Mouse (Mus musculus) liver, embryonic 14.5 days (tissue): ENCODE measurements around the gene Cs. TPM values are rescaled to one million over a fixed set of nuclear protein-coding genes. Genes with fewer than 3 reads are reported as not detected.

ENCODE experiments used
- ATAC-seq: fragments of 200-750 bp; cut with Nextera tagmentation; 2 replicates; pipeline ENCODE4 v1.8.0; 2017; ENCODE audit warnings: moderate number of reproducible peaks, mild to moderate bottlenecking, moderate library complexity; ENCODE audit not compliant: insufficient read depth
- DNase-seq, 3 experiments: peaks; one replicate each; pipeline ENCODE4 v3.0.0-alpha.2; 2012 to 2013; ENCODE audit warnings: low read depth in 3 of 3, low spot score in 3 of 3
- H3K27ac ChIP-seq: fragments of 300-500 bp; sonication (generic); 2 replicates; pipeline ENCODE4 v1.5.1; 2014; ENCODE audit warnings: moderate library complexity, mild to moderate bottlenecking, control low read depth, inconsistent platforms
- H3K27me3 ChIP-seq: fragments of 300-500 bp; sonication (generic); 2 replicates; pipeline ENCODE4 v1.6.1; 2014; ENCODE audit warnings: mild to moderate bottlenecking, low read length, moderate library complexity; ENCODE audit not compliant: control insufficient read depth, insufficient read depth
- H3K36me3 ChIP-seq: fragments of 300-500 bp; sonication (generic); replicated peaks from 2 replicates; pipeline ENCODE4 v1.6.1; 2014; ENCODE audit warnings: low read depth; ENCODE audit not compliant: control insufficient read depth, insufficient read depth
- H3K4me1 ChIP-seq, 2 experiments: fragments of 200-500 bp in 1 of 2; fragments of 300-500 bp in 1 of 2; sonication (generic) in 1 of 2; replicated peaks; 2 replicates each; pipeline ENCODE4 v1.6.1; 2012 to 2014; ENCODE audit warnings: antibody characterized with exemption in 1 of 2, inconsistent platforms in 1 of 2, low read length in 1 of 2; ENCODE audit not compliant: control insufficient read depth in 2 of 2, insufficient read depth in 2 of 2
- H3K4me2 ChIP-seq: fragments of 300-500 bp; sonication (generic); 2 replicates; pipeline ENCODE4 v1.6.1; 2014; ENCODE audit warnings: low read depth, mild to moderate bottlenecking, control low read depth, moderate library complexity
- H3K4me3 ChIP-seq, 2 experiments: fragments of 200-500 bp in 1 of 2; fragments of 300-500 bp in 1 of 2; sonication (generic) in 1 of 2; 2 replicates each; pipeline ENCODE4 v1.5.1; 2012 to 2014; ENCODE audit warnings: low read depth in 2 of 2, low read length in 2 of 2, mild to moderate bottlenecking in 2 of 2, control low read depth in 1 of 2, inconsistent platforms in 1 of 2, moderate library complexity in 1 of 2; ENCODE audit not compliant: insufficient read depth in 1 of 2
- H3K9ac ChIP-seq: fragments of 300-500 bp; sonication (generic); replicated peaks from 2 replicates; pipeline ENCODE4 v1.6.1; 2014; ENCODE audit warnings: mild to moderate bottlenecking, control low read depth, moderate library complexity
- H3K9me3 ChIP-seq: fragments of 300-500 bp; sonication (generic); 2 replicates; pipeline ENCODE4 v1.6.1; 2016; ENCODE audit warnings: low read length, mixed read lengths; ENCODE audit not compliant: control insufficient read depth
- CTCF ChIP-seq: IDR thresholded peaks from 2 replicates; pipeline ENCODE4 v1.5.1; 2016; ENCODE audit warnings: antibody characterized with exemption, low read depth, control low read depth
- EP300 ChIP-seq: IDR thresholded peaks from 2 replicates; pipeline ENCODE4 v1.6.1; 2016; ENCODE audit warnings: antibody characterized with exemption, low read depth
- WGBS: fragments of 180-500 bp; shearing (Covaris S2); extraction: QIAGEN DNeasy Blood & Tissue Kit; methylation state at CpG from one replicate; pipeline ENCODE4 v1.1.7; 2014; ENCODE audit not compliant: insufficient replicate concordance; 5-methylcytosine and 5-hydroxymethylcytosine counted together
- microRNA-seq: library from miRNA; unstranded; fragments of <30 nt; microRNA quantifications from one replicate; pipeline ENCODE4, GENCODE M21; 2016
- polyA plus RNA-seq, 2 experiments: library from polyadenylated mRNA; depleted of rRNA in 1 of 2; stranded (reverse) in 1 of 2; unstranded in 1 of 2; fragments of >200 nt; fragmentation: Nextera tagmentation in 1 of 2; extraction: Ambion mirVana in 1 of 2; gene quantifications; 2 replicates each; pipeline versions ENCODE4 v1.2.1 to v1.2.3; 2012 to 2014

Cs gene
- polyA plus RNA-seq, 2 experiments, result 80.5 to 117 TPM

- Histone ChIP-seq H3K4me1 (peaks cover 8 to 24% of the 10 kb centered on the region in 2 experiments), H3K27ac (peak overlapping the region; percentile 79), H3K9ac (peak overlapping the region; percentile 77), H3K4me3 (peak overlapping the region; percentile 79 to 93), H3K4me2 (peak overlapping the region; percentile 86), H3K9me3 (no peaks in the 10 kb centered on the region), H3K27me3 (no peaks in the 10 kb centered on the region), H3K36me3 (no peaks in the 10 kb centered on the region; the same call in 1 of the 2 replicates)
- 6% methylated on average over 36 of the region's 36 CpGs for WGBS
- DNase-seq (peak; percentile 97 to 98 (median 98)), ATAC-seq (peak; percentile 85)
- peak; percentile 87 for TF ChIP-seq CTCF
- no peak for TF ChIP-seq EP300
Measured at GRCm38 (mm10) chr10:128409692-128410559, 72.4 kb downstream of the Cs start.

- no peaks in the 10 kb centered on the region for H3K9me3 ChIP-seq
- H3K36me3 ChIP-seq, result no peaks in the 10 kb centered on the region; the same call in 1 of the 2 replicates
- no peak for DNase-seq
- H3K4me3 ChIP-seq, result peak overlapping the region; percentile 79 to 93
- H3K4me1 ChIP-seq, result peaks cover 8 to 24% of the 10 kb centered on the region in 2 experiments
- H3K27ac ChIP-seq, result peak overlapping the region; percentile 79
- H3K9ac ChIP-seq, result peak overlapping the region; percentile 77
- no peaks in the 10 kb centered on the region for H3K27me3 ChIP-seq
- ATAC-seq, result no peak
- no peak for TF ChIP-seq CTCF
- TF ChIP-seq EP300, result no peak
- H3K4me2 ChIP-seq, result peak overlapping the region; percentile 86
- 32% methylated on average over 4 of the region's 4 CpGs for WGBS
Measured at GRCm38 (mm10) chr10:128410560-128410845, 73.0 kb downstream of the Cs start.

GRCm38 (mm10) chr10:128411211-128412054 is 73.9 kb downstream of the Cs start, which contains the start of the genes Nabp2 and Rnf41:
Gene Nabp2, minus strand, starts transcription at chr10:128411492.
Gene Rnf41, plus strand, starts transcription at chr10:128411657.
- no peak for TF ChIP-seq EP300
- no peak for TF ChIP-seq CTCF
- Histone ChIP-seq H3K36me3 (no peaks in the 10 kb centered on the region), H3K4me1 (peaks cover 8 to 24% of the 10 kb centered on the region in 2 experiments), H3K27me3 (no peaks in the 10 kb centered on the region), H3K9me3 (no peaks in the 10 kb centered on the region), H3K9ac (peak within 1 kb of the TSS; percentile 77), H3K4me2 (peak within 1 kb of the TSS; percentile 86), H3K4me3 (peak within 1 kb of the TSS; percentile 79 to 93), H3K27ac (peak within 1 kb of the TSS; percentile 79)
- DNase-seq, result peak; percentile 89 to 91 (median 90)
- ATAC-seq, result peak; percentile 76
- WGBS, result under 1% methylated on average over 50 of the region's 50 CpGs

GRCm38 (mm10) chr10:128412055-128412381 is 74.5 kb downstream of the Cs start:
- 4% methylated on average over 14 of the region's 14 CpGs for WGBS
- peaks cover 8 to 24% of the 10 kb centered on the region in 2 experiments for H3K4me1 ChIP-seq
- H3K9me3 ChIP-seq, result no peaks in the 10 kb centered on the region
- H3K27ac ChIP-seq, result peak overlapping the region; percentile 43
- no peak for TF ChIP-seq EP300
- no peak for TF ChIP-seq CTCF
- H3K9ac ChIP-seq, result peak overlapping the region; percentile 77
- H3K27me3 ChIP-seq, result no peaks in the 10 kb centered on the region
- peak overlapping the region; percentile 79 to 93 for H3K4me3 ChIP-seq
- peak overlapping the region; percentile 86 for H3K4me2 ChIP-seq
- no peaks in the 10 kb centered on the region for H3K36me3 ChIP-seq
- ATAC-seq (no peak), DNase-seq (no peak)

Small RNA genes lying within 50 kb of the gene (microRNA-seq; reads per million reads assigned to microRNA genes)
- gene Gm25361 (not detected), gene Gm26308 (not detected), gene Mir6914 (not detected), gene Mir6915 (not detected)

Other genes with a start within 250 kb of the Cs start
- gene Baz2a, start 246.2 kb upstream of the Cs start, polyA plus RNA-seq (2012; rRNA removed), result 9.5 TPM in 2 replicates
- gene Baz2a, start 246.2 kb upstream of the Cs start, polyA plus RNA-seq (2014; fragmentation: Nextera tagmentation; extraction: Ambion mirVana), result 9.1 and 10.3 TPM in 2 replicates
- gene Rbms2, start 157.4 kb upstream of the Cs start, polyA plus RNA-seq (2012; rRNA removed), result 8.0 and 9.5 TPM in 2 replicates
- gene Rbms2, start 157.4 kb upstream of the Cs start, polyA plus RNA-seq (2014; fragmentation: Nextera tagmentation; extraction: Ambion mirVana), result 4.5 and 6.1 TPM in 2 replicates
- 4.2 and 5.5 TPM in 2 replicates for gene Gls2, start 143.3 kb upstream of the Cs start, polyA plus RNA-seq (2012; rRNA removed)
- 3.7 and 4.4 TPM in 2 replicates for gene Gls2, start 143.3 kb upstream of the Cs start, polyA plus RNA-seq (2014; fragmentation: Nextera tagmentation; extraction: Ambion mirVana)
- 12.9 and 14.2 TPM in 2 replicates for gene Spryd4, start 125.9 kb upstream of the Cs start, polyA plus RNA-seq (2012; rRNA removed)
- 20.8 and 21.4 TPM in 2 replicates for gene Spryd4, start 125.9 kb upstream of the Cs start, polyA plus RNA-seq (2014; fragmentation: Nextera tagmentation; extraction: Ambion mirVana)
- gene Mip, start 111.9 kb upstream of the Cs start, polyA plus RNA-seq (2012; rRNA removed), result 0.02 TPM in 2 replicates
- not detected in 2 replicates for gene Mip, start 111.9 kb upstream of the Cs start, polyA plus RNA-seq (2014; fragmentation: Nextera tagmentation; extraction: Ambion mirVana)
- 8.1 and 12.9 TPM in 2 replicates for gene Timeless, start 105.7 kb upstream of the Cs start, polyA plus RNA-seq (2012; rRNA removed)
- gene Timeless, start 105.7 kb upstream of the Cs start, polyA plus RNA-seq (2014; fragmentation: Nextera tagmentation; extraction: Ambion mirVana), result 23.3 and 23.4 TPM in 2 replicates
- gene Apon, start 83.6 kb upstream of the Cs start, polyA plus RNA-seq (2012; rRNA removed), result 0.73 and 1.1 TPM in 2 replicates
- gene Apon, start 83.6 kb upstream of the Cs start, polyA plus RNA-seq (2014; fragmentation: Nextera tagmentation; extraction: Ambion mirVana), result 0.52 and 0.58 TPM in 2 replicates
- 54.1 and 61.3 TPM in 2 replicates for gene Apof, start 69.1 kb upstream of the Cs start, polyA plus RNA-seq (2012; rRNA removed)
- gene Apof, start 69.1 kb upstream of the Cs start, polyA plus RNA-seq (2014; fragmentation: Nextera tagmentation; extraction: Ambion mirVana), result 73.7 and 74.1 TPM in 2 replicates
- 5.9 and 6.4 TPM in 2 replicates for gene Stat2, start 67.2 kb upstream of the Cs start, polyA plus RNA-seq (2012; rRNA removed)
- 4.2 and 5.4 TPM in 2 replicates for gene Stat2, start 67.2 kb upstream of the Cs start, polyA plus RNA-seq (2014; fragmentation: Nextera tagmentation; extraction: Ambion mirVana)
- gene Il23a, start 39.0 kb upstream of the Cs start, polyA plus RNA-seq (2012; rRNA removed), result 0.06 and 0.08 TPM in 2 replicates
- not detected in 2 replicates for gene Il23a, start 39.0 kb upstream of the Cs start, polyA plus RNA-seq (2014; fragmentation: Nextera tagmentation; extraction: Ambion mirVana)
- gene Pan2, start 34.4 kb upstream of the Cs start, polyA plus RNA-seq (2012; rRNA removed), result 11.5 and 13.3 TPM in 2 replicates
- 10.1 and 11.5 TPM in 2 replicates for gene Pan2, start 34.4 kb upstream of the Cs start, polyA plus RNA-seq (2014; fragmentation: Nextera tagmentation; extraction: Ambion mirVana)
- gene Cnpy2, start 15.3 kb upstream of the Cs start, polyA plus RNA-seq (2012; rRNA removed), result 23.8 and 38.8 TPM in 2 replicates
- 92.7 and 98.3 TPM in 2 replicates for gene Cnpy2, start 15.3 kb upstream of the Cs start, polyA plus RNA-seq (2014; fragmentation: Nextera tagmentation; extraction: Ambion mirVana)
- 6.5 and 7.7 TPM in 2 replicates for gene Coq10a, start 31.3 kb downstream of the Cs start, polyA plus RNA-seq (2012; rRNA removed)
- 4.7 and 5.0 TPM in 2 replicates for gene Coq10a, start 31.3 kb downstream of the Cs start, polyA plus RNA-seq (2014; fragmentation: Nextera tagmentation; extraction: Ambion mirVana)
- 7.4 and 7.7 TPM in 2 replicates for gene Ankrd52, start 39.4 kb downstream of the Cs start, polyA plus RNA-seq (2012; rRNA removed)
- 4.3 and 5.5 TPM in 2 replicates for gene Ankrd52, start 39.4 kb downstream of the Cs start, polyA plus RNA-seq (2014; fragmentation: Nextera tagmentation; extraction: Ambion mirVana)
- gene Slc39a5, start 63.5 kb downstream of the Cs start, polyA plus RNA-seq (2012; rRNA removed), result 33.0 and 40.8 TPM in 2 replicates
- gene Slc39a5, start 63.5 kb downstream of the Cs start, polyA plus RNA-seq (2014; fragmentation: Nextera tagmentation; extraction: Ambion mirVana), result 37.6 and 40.7 TPM in 2 replicates
- 24.2 and 25.4 TPM in 2 replicates for gene Nabp2, start 73.8 kb downstream of the Cs start, polyA plus RNA-seq (2012; rRNA removed)
- 45.4 and 48.7 TPM in 2 replicates for gene Nabp2, start 73.8 kb downstream of the Cs start, polyA plus RNA-seq (2014; fragmentation: Nextera tagmentation; extraction: Ambion mirVana)
- gene Rnf41, start 73.9 kb downstream of the Cs start, polyA plus RNA-seq (2012; rRNA removed), result 5.0 and 5.9 TPM in 2 replicates
- gene Rnf41, start 73.9 kb downstream of the Cs start, polyA plus RNA-seq (2014; fragmentation: Nextera tagmentation; extraction: Ambion mirVana), result 4.8 and 6.2 TPM in 2 replicates
- 23.2 and 29.8 TPM in 2 replicates for gene Smarcc2, start 121.5 kb downstream of the Cs start, polyA plus RNA-seq (2012; rRNA removed)
- gene Smarcc2, start 121.5 kb downstream of the Cs start, polyA plus RNA-seq (2014; fragmentation: Nextera tagmentation; extraction: Ambion mirVana), result 27.7 and 32.8 TPM in 2 replicates
- 429 and 654 TPM in 2 replicates for gene Myl6, start 156.4 kb downstream of the Cs start, polyA plus RNA-seq (2012; rRNA removed)
- gene Myl6, start 156.4 kb downstream of the Cs start, polyA plus RNA-seq (2014; fragmentation: Nextera tagmentation; extraction: Ambion mirVana), result 490 and 506 TPM in 2 replicates
- 1.2 and 1.5 TPM in 2 replicates for gene Myl6b, start 161.0 kb downstream of the Cs start, polyA plus RNA-seq (2012; rRNA removed)
- gene Myl6b, start 161.0 kb downstream of the Cs start, polyA plus RNA-seq (2014; fragmentation: Nextera tagmentation; extraction: Ambion mirVana), result 0.72 and 1.3 TPM in 2 replicates
- 9.4 and 10.3 TPM in 2 replicates for gene Esyt1, start 188.1 kb downstream of the Cs start, polyA plus RNA-seq (2012; rRNA removed)
- 7.0 and 7.8 TPM in 2 replicates for gene Esyt1, start 188.1 kb downstream of the Cs start, polyA plus RNA-seq (2014; fragmentation: Nextera tagmentation; extraction: Ambion mirVana)
- 3.3 and 4.0 TPM in 2 replicates for gene Zc3h10, start 210.0 kb downstream of the Cs start, polyA plus RNA-seq (2012; rRNA removed)
- 4.3 and 5.3 TPM in 2 replicates for gene Zc3h10, start 210.0 kb downstream of the Cs start, polyA plus RNA-seq (2014; fragmentation: Nextera tagmentation; extraction: Ambion mirVana)
- 1,053 and 2,546 TPM in 2 replicates for gene Rpl41, start 211.6 kb downstream of the Cs start, polyA plus RNA-seq (2012; rRNA removed)
- gene Rpl41, start 211.6 kb downstream of the Cs start, polyA plus RNA-seq (2014; fragmentation: Nextera tagmentation; extraction: Ambion mirVana), result 3,181 and 3,454 TPM in 2 replicates
- gene Pa2g4, start 228.3 kb downstream of the Cs start, polyA plus RNA-seq (2012; rRNA removed), result 57.6 and 113 TPM in 2 replicates
- gene Pa2g4, start 228.3 kb downstream of the Cs start, polyA plus RNA-seq (2014; fragmentation: Nextera tagmentation; extraction: Ambion mirVana), result 163 and 172 TPM in 2 replicates